Mouse (Mus musculus) lung, embryonic 16.5 days (tissue): ENCODE data around the gene Alg9. TPM values are rescaled to one million over a fixed set of nuclear protein-coding genes. Genes with fewer than 3 reads are reported as not detected.

Experiments used
- ATAC-seq: fragments of 200-750 bp; cut with Nextera tagmentation; 2 replicates; pipeline ENCODE4 v1.8.0; 2017; ENCODE audit warnings: low read depth, mild to moderate bottlenecking, moderate library complexity
- H3K27ac ChIP-seq: fragments of 300-500 bp; sonication (generic); 2 replicates; pipeline ENCODE4 v1.5.1; 2014; ENCODE audit warnings: mild to moderate bottlenecking, control low read depth, low read length
- H3K27me3 ChIP-seq: fragments of 300-500 bp; sonication (generic); 2 replicates; pipeline ENCODE4 v1.6.1; 2014; ENCODE audit warnings: low read depth, low read length, mixed read lengths; ENCODE audit not compliant: control insufficient read depth, insufficient read depth
- H3K36me3 ChIP-seq: fragments of 300-500 bp; sonication (generic); 2 replicates; pipeline ENCODE4 v1.6.1; 2014; ENCODE audit warnings: low read length; ENCODE audit not compliant: control insufficient read depth, insufficient read depth
- H3K4me1 ChIP-seq: fragments of 300-500 bp; sonication (generic); replicated peaks from 2 replicates; pipeline ENCODE4 v1.6.1; 2014; ENCODE audit warnings: low read length, mixed read lengths; ENCODE audit not compliant: control insufficient read depth, insufficient read depth
- H3K4me2 ChIP-seq: fragments of 300-500 bp; sonication (generic); 2 replicates; pipeline ENCODE4 v1.6.1; 2014; ENCODE audit warnings: low read depth, low read length, control low read depth
- H3K4me3 ChIP-seq: fragments of 300-500 bp; sonication (generic); 2 replicates; pipeline ENCODE4 v1.5.1; 2014; ENCODE audit warnings: mild to moderate bottlenecking, low read length, control low read depth
- H3K9ac ChIP-seq: fragments of 300-500 bp; sonication (generic); 2 replicates; pipeline ENCODE4 v1.6.1; 2014; ENCODE audit warnings: low read length, control low read depth
- H3K9me3 ChIP-seq: fragments of 300-500 bp; sonication (generic); 2 replicates; pipeline ENCODE4 v1.6.1; 2016; ENCODE audit warnings: low read length; ENCODE audit not compliant: control insufficient read depth
- whole genome bisulfite sequencing: fragments of 180-500 bp; shearing (Covaris S2); extraction: QIAGEN DNeasy Blood & Tissue Kit; methylation state at CpG from one replicate; pipeline ENCODE4 v1.1.7; 2014; 5-methylcytosine and 5-hydroxymethylcytosine counted together
- polyA plus RNA-seq: library from polyadenylated mRNA; unstranded; fragments of >200 nt; fragmentation: Nextera tagmentation; extraction: Ambion mirVana; gene quantifications from 2 replicates; pipeline ENCODE4 v1.2.1, GENCODE M21; 2015

Gene Alg9
- polyA plus RNA-seq, 1 experiment from 2014 or later = 35.0 TPM

GRCm38 (mm10) chr9:50752784-50753615 is 21.8 kb upstream of the Alg9 start:
- H3K4me3 ChIP-seq = peak overlapping the region; percentile 48
- peak; percentile 91 for ATAC-seq
- peak overlapping the region; percentile 65 for H3K9ac ChIP-seq
- no peaks in the 10 kb centered on the region for H3K36me3 ChIP-seq
- peak overlapping the region; percentile 92 for H3K27ac ChIP-seq
- no peaks in the 10 kb centered on the region for H3K9me3 ChIP-seq
- WGBS = 54% methylated on average over 17 of the region's 17 CpGs
- peak overlapping the region; percentile 61 for H3K4me2 ChIP-seq
- H3K4me1 ChIP-seq = peaks cover 24% of the 10 kb centered on the region
- H3K27me3 ChIP-seq = no peaks in the 10 kb centered on the region

- 33% methylated on average over 7 of the region's 7 CpGs for WGBS
- peak overlapping the region; percentile 1; the same call in 1 of the 2 replicates for H3K27ac ChIP-seq
These were observed 20.9 kb upstream of the Alg9 start for GRCm38 (mm10) chr9:50753947-50754346.

GRCm38 (mm10) chr9:50756711-50757110 is 18.1 kb upstream of the Alg9 start:
- H3K36me3 ChIP-seq = no peaks in the 10 kb centered on the region
- H3K4me3 ChIP-seq = no peak overlapping the region
- H3K27ac ChIP-seq = no peak overlapping the region
- no peak overlapping the region for H3K9ac ChIP-seq
- H3K27me3 ChIP-seq = no peaks in the 10 kb centered on the region
- H3K4me1 ChIP-seq = peaks cover 15% of the 10 kb centered on the region
- WGBS = 53% methylated on average over 5 of the region's 5 CpGs
- ATAC-seq = no peak
- H3K4me2 ChIP-seq = no peak overlapping the region
- no peaks in the 10 kb centered on the region for H3K9me3 ChIP-seq

More at GRCm38 (mm10) chr9:50753947-50754346, 20.9 kb upstream of the Alg9 start:
- no peak for ATAC-seq
- Histone ChIP-seq H3K27me3 (no peaks in the 10 kb centered on the region), H3K4me3 (peak overlapping the region; percentile 48), H3K4me2 (peak overlapping the region; percentile 61), H3K4me1 (peaks cover 24% of the 10 kb centered on the region), H3K36me3 (no peaks in the 10 kb centered on the region), H3K9me3 (no peaks in the 10 kb centered on the region), H3K9ac (peak overlapping the region; percentile 65)

GRCm38 (mm10) chr9:50761520-50762243 is 13.1 kb upstream of the Alg9 start:
- Histone ChIP-seq H3K4me1 (0 out of 2 replicates have a peak, but pooled peaks cover 2% of the 10 kb centered on the region), H3K27me3 (no peaks in the 10 kb centered on the region), H3K4me2 (no peak overlapping the region; the same call in 1 of the 2 replicates), H3K9me3 (no peaks in the 10 kb centered on the region), H3K27ac (peak overlapping the region; percentile 44; the same call in 1 of the 2 replicates), H3K9ac (no peak overlapping the region), H3K36me3 (no peaks in the 10 kb centered on the region), H3K4me3 (no peak overlapping the region)
- whole genome bisulfite sequencing = 36% methylated on average over 6 of the region's 6 CpGs
- peak; percentile 54 for ATAC-seq

GRCm38 (mm10) chr9:50763331-50763730 is 11.5 kb upstream of the Alg9 start:
- no peaks in the 10 kb centered on the region for H3K36me3 ChIP-seq
- H3K9ac ChIP-seq = no peak overlapping the region
- ATAC-seq = no peak
- no peaks in the 10 kb centered on the region for H3K27me3 ChIP-seq
- peaks cover 6% of the 10 kb centered on the region; the same call in 1 of the 2 replicates for H3K4me1 ChIP-seq
- WGBS = 44% methylated on average over 1 of the region's 1 CpGs
- H3K9me3 ChIP-seq = no peaks in the 10 kb centered on the region
- H3K27ac ChIP-seq = no peak overlapping the region
- H3K4me3 ChIP-seq = no peak overlapping the region
- no peak overlapping the region for H3K4me2 ChIP-seq

GRCm38 (mm10) chr9:50767531-50768106 is 7.2 kb upstream of the Alg9 start:
- Histone ChIP-seq H3K9ac (peak overlapping the region; percentile 87), H3K4me3 (peak overlapping the region; percentile 81), H3K9me3 (no peaks in the 10 kb centered on the region), H3K27me3 (no peaks in the 10 kb centered on the region), H3K4me2 (peak overlapping the region; percentile 98), H3K36me3 (no peaks in the 10 kb centered on the region), H3K27ac (peak overlapping the region; percentile 78), H3K4me1 (peaks cover 8% of the 10 kb centered on the region; the same call in 1 of the 2 replicates)
- 3% methylated on average over 17 of the region's 17 CpGs for whole genome bisulfite sequencing
- ATAC-seq = no peak

GRCm38 (mm10) chr9:50768107-50769002 is 6.5 kb upstream of the Alg9 start, which contains the start of gene Fdxacb1:
Gene Fdxacb1, plus strand, starts transcription at chr9:50768236.
- Histone ChIP-seq H3K4me3 (peak within 1 kb of the TSS; percentile 81), H3K9ac (peak within 1 kb of the TSS; percentile 87), H3K4me1 (peaks cover 8% of the 10 kb centered on the region; the same call in 1 of the 2 replicates), H3K27me3 (no peaks in the 10 kb centered on the region), H3K4me2 (peak within 1 kb of the TSS; percentile 98), H3K27ac (peak within 1 kb of the TSS; percentile 96), H3K36me3 (no peaks in the 10 kb centered on the region), H3K9me3 (no peaks in the 10 kb centered on the region)
- ATAC-seq = peak; percentile 98
- WGBS = 3% methylated on average over 57 of the region's 59 CpGs

GRCm38 (mm10) chr9:50770011-50770410 is 4.8 kb upstream of the Alg9 start:
- ATAC-seq = no peak
- Histone ChIP-seq H3K27ac (no peak overlapping the region), H3K4me2 (no peak overlapping the region), H3K4me3 (no peak overlapping the region), H3K4me1 (peaks cover 10% of the 10 kb centered on the region), H3K9me3 (no peaks in the 10 kb centered on the region), H3K9ac (no peak overlapping the region), H3K36me3 (no peaks in the 10 kb centered on the region), H3K27me3 (no peaks in the 10 kb centered on the region)
- WGBS = 83% methylated on average over 2 of the region's 2 CpGs
